Mouse (Mus musculus) ES-Bruce4 (cell line): ENCODE results near the gene Gsta2. TPM values are rescaled to one million over a fixed set of nuclear protein-coding genes. Genes with fewer than 3 reads are reported as not detected.
A peak's percentile ranks its signal among the peaks of the same experiment; 100 is the strongest.

Experiments
- H3K27ac ChIP-seq: 2 replicates; pipeline ENCODE4 v1.5.1; 2012; ENCODE audit warnings: low read length, inconsistent platforms; ENCODE audit not compliant: insufficient read depth
- H3K27me3 ChIP-seq: 2 replicates; pipeline ENCODE4 v1.6.1; 2012; ENCODE audit warnings: mild to moderate bottlenecking, low read length, inconsistent platforms; ENCODE audit not compliant: control insufficient read depth, poor library complexity, insufficient read depth, severe bottlenecking
- H3K36me3 ChIP-seq: 2 replicates; pipeline ENCODE4 v1.6.1; 2012; ENCODE audit warnings: inconsistent platforms, mild to moderate bottlenecking, low read length, moderate library complexity; ENCODE audit not compliant: control insufficient read depth, poor library complexity, insufficient read depth, severe bottlenecking
- H3K4me1 ChIP-seq: one replicate; pipeline ENCODE4 v1.8.1; 2011; ENCODE audit warnings: low read length; ENCODE audit not compliant: control insufficient read depth, insufficient read depth
- H3K4me3 ChIP-seq: 2 replicates; pipeline ENCODE4 v1.5.1; 2011; ENCODE audit warnings: low read depth, mild to moderate bottlenecking, low read length
- H3K9ac ChIP-seq: 2 replicates; pipeline ENCODE4 v1.6.1; 2012; ENCODE audit warnings: low read depth, mild to moderate bottlenecking, inconsistent platforms; ENCODE audit not compliant: poor library complexity, severe bottlenecking
- H3K9me3 ChIP-seq: replicated peaks from 2 replicates; pipeline ENCODE4 v1.6.1; 2012; ENCODE audit warnings: mild to moderate bottlenecking, low read length, inconsistent platforms; ENCODE audit not compliant: control insufficient read depth, poor library complexity, insufficient read depth, severe bottlenecking
- CTCF ChIP-seq: IDR thresholded peaks from one replicate; pipeline ENCODE4 v1.8.1; 2011; ENCODE audit warnings: low read depth, low read length
- EP300 ChIP-seq: IDR thresholded peaks from 2 replicates; pipeline ENCODE4 v1.6.1; 2011; ENCODE audit warnings: low read depth, low read length; ENCODE audit not compliant: insufficient read depth
- POLR2A ChIP-seq: IDR thresholded peaks from one replicate; pipeline ENCODE4 v1.8.1; 2011; ENCODE audit warnings: low read length; ENCODE audit not compliant: insufficient read depth
- polyA plus RNA-seq: library from polyadenylated mRNA; stranded (reverse); fragments of >200 nt; gene quantifications from 2 replicates; pipeline ENCODE4 v1.2.4, GENCODE M21; 2011; ENCODE audit warnings: low read depth; ENCODE audit not compliant: missing spikeins, insufficient read depth, insufficient read length

The Gsta2 gene
- polyA plus RNA-seq = not detected in 2 replicates

GRCm38 (mm10) chr9:78355611-78356010 lies at the start of gene Gsta2:
Gene Gsta2, minus strand, starts transcription at chr9:78355788.
- Histone ChIP-seq H3K36me3 (no peaks in the 10 kb centered on the region), H3K9ac (no peak within 1 kb of the TSS), H3K9me3 (no peaks in the 10 kb centered on the region), H3K27me3 (no peaks in the 10 kb centered on the region), H3K4me3 (no peak within 1 kb of the TSS), H3K27ac (no peak within 1 kb of the TSS), H3K4me1 (peaks cover 3% of the 10 kb centered on the region)
- no peak for TF ChIP-seq EP300
- no peak for TF ChIP-seq POLR2A
- TF ChIP-seq CTCF = no peak

- Histone ChIP-seq H3K27me3 (no peaks in the 10 kb centered on the region; the same call in 1 of the 2 replicates), H3K9me3 (no peaks in the 10 kb centered on the region), H3K36me3 (peaks cover 6% of the 10 kb centered on the region), H3K4me3 (no peak overlapping the region), H3K9ac (no peak overlapping the region), H3K27ac (no peak overlapping the region), H3K4me1 (no peaks in the 10 kb centered on the region)
- TF ChIP-seq POLR2A (no peak), CTCF (no peak), EP300 (no peak)
Observed at GRCm38 (mm10) chr9:78401596-78401995, 46.0 kb upstream of the Gsta2 start.

- H3K36me3 ChIP-seq = peaks cover 6% of the 10 kb centered on the region
- H3K4me1 ChIP-seq = no peaks in the 10 kb centered on the region
- H3K27me3 ChIP-seq = no peaks in the 10 kb centered on the region; the same call in 1 of the 2 replicates
- H3K27ac ChIP-seq = no peak overlapping the region
- no peak overlapping the region for H3K4me3 ChIP-seq
- no peaks in the 10 kb centered on the region for H3K9me3 ChIP-seq
- no peak overlapping the region for H3K9ac ChIP-seq
- TF ChIP-seq EP300 (no peak), POLR2A (no peak), CTCF (no peak)
Observed at GRCm38 (mm10) chr9:78400570-78400969, 45.0 kb upstream of the Gsta2 start.

GRCm38 (mm10) chr9:78396517-78396916 lies 40.9 kb upstream of the Gsta2 start:
- Histone ChIP-seq H3K9me3 (no peaks in the 10 kb centered on the region), H3K4me1 (no peaks in the 10 kb centered on the region), H3K4me3 (no peak overlapping the region), H3K36me3 (peaks cover 3% of the 10 kb centered on the region; the same call in 1 of the 2 replicates), H3K9ac (peak overlapping the region; percentile 71), H3K27ac (no peak overlapping the region), H3K27me3 (peaks cover 5% of the 10 kb centered on the region; the same call in 1 of the 2 replicates)
- TF ChIP-seq CTCF = no peak
- TF ChIP-seq POLR2A = no peak
- no peak for TF ChIP-seq EP300

- Histone ChIP-seq H3K9me3 (no peaks in the 10 kb centered on the region), H3K27me3 (peaks cover 5% of the 10 kb centered on the region; the same call in 1 of the 2 replicates), H3K36me3 (peaks cover 3% of the 10 kb centered on the region; the same call in 1 of the 2 replicates), H3K4me3 (peak within 1 kb of the TSS; percentile 69), H3K4me1 (no peaks in the 10 kb centered on the region), H3K27ac (no peak within 1 kb of the TSS), H3K9ac (peak within 1 kb of the TSS; percentile 71)
- TF ChIP-seq EP300 (no peak), CTCF (no peak), POLR2A (no peak)
Observed at GRCm38 (mm10) chr9:78395630-78396351, 40.2 kb upstream of the Gsta2 start, which contains the start of gene Ddx43. Gene Ddx43, plus strand, starts transcription at chr9:78395777.

- H3K36me3 ChIP-seq = no peaks in the 10 kb centered on the region
- H3K9me3 ChIP-seq = no peaks in the 10 kb centered on the region
- H3K27me3 ChIP-seq = peaks cover 5% of the 10 kb centered on the region; the same call in 1 of the 2 replicates
Observed at GRCm38 (mm10) chr9:78395244-78395629, 39.6 kb upstream of the Gsta2 start.

More at GRCm38 (mm10) chr9:78395244-78395629, 39.6 kb upstream of the Gsta2 start:
- no peak overlapping the region for H3K27ac ChIP-seq
- no peaks in the 10 kb centered on the region for H3K4me1 ChIP-seq
- 0 out of 2 replicates have a peak overlapping the region, but pooled peaks have one; percentile 7 for H3K4me3 ChIP-seq
- no peak for TF ChIP-seq EP300
- TF ChIP-seq CTCF = no peak
- no peak for TF ChIP-seq POLR2A
- H3K9ac ChIP-seq = no peak overlapping the region
